Mouse (Mus musculus): ENCODE data around the gene Ephx4.
A peak's percentile ranks its signal among the peaks of the same experiment; 100 is the strongest.

DNA sequence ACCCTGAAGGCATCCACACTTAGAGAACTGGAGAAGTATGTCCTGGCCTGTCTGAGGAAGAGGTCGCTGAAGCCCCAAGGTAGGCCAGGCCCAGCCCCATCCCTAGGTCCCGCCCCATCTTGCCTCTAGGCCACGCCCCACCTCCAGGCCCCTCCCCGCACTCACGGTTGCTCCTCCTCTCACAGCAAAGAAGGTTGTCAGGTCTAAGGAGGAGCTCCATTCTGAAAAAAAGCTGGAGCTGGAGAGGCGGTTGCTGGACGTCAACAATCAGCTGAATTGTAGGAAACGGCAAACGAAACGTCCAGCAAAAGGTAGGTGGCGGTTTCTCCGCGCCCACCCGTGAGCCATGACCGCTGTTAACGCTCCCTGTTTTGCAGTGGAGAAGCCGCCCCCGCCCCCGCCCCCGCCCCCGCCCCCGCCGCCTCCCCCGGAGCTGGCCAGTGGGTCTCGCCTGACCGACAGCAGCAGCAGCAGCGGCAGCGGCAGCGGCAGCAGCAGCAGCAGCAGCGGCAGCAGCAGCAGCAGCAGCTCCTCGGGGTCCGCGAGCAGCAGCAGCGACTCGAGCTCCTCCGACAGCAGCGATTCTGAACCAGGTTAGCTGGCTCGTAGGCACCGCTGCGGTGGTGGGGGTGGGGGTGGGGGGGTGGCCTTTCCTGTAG is 43.0 kb upstream of the Ephx4 start:
- TF ChIP-seq CTCF (IDR thresholded peaks at IDR 0.05; ENCODE audit: borderline replicate concordance, insufficient read depth, low read depth, low read length): no peak
- TF ChIP-seq POLR2A (IDR thresholded peaks at IDR 0.05; ENCODE audit: borderline replicate concordance, insufficient read depth, low read length): peak; percentile 57; the same call in 1 of the 2 replicates

All from cerebellum, adult 2 months (tissue).